Mouse (Mus musculus) lung, adult 2 months (tissue): Measurements from ENCODE around the gene Cadm1.

Experiments used
- CTCF ChIP-seq: fragments of 200-500 bp; IDR thresholded peaks from 2 replicates; pipeline ENCODE4 v1.5.1; 2011; ENCODE audit warnings: mild to moderate bottlenecking, low read length, control low read depth; ENCODE audit not compliant: insufficient read depth
- POLR2A ChIP-seq: fragments of 200-500 bp; IDR thresholded peaks from 2 replicates; pipeline ENCODE4 v1.6.1; 2011; ENCODE audit warnings: low read depth, mild to moderate bottlenecking, control low read depth, low read length, borderline replicate concordance; ENCODE audit errors: extremely low read depth

DNA sequence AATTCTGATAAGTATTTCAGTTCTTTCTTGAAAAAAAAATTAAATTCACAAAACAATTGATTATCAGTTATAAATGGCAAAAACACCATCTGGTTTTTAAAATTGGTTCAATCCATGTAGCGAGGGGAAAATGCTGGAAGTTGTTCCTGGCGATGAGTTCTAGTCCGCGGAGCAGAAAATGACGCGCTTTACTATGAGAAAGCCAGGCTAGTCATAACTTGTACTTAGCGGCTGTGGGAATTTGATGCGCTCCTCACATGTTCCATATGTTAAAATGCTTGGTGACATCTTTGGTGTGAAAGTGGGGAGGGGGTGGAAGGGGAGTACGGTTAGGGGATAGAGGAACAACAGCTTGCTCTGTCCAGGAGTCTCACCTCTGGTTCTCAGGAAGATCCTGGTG lies 2.7 kb upstream of the Cadm1 start:
- no peak for TF ChIP-seq CTCF
- TF ChIP-seq POLR2A = no peak
